Mouse (Mus musculus) testis, adult 2 months (tissue): ENCODE data around the gene Kcnj4. TPM values are rescaled to one million over a fixed set of nuclear protein-coding genes. Genes with fewer than 3 reads are reported as not detected.

ENCODE experiments used
- H3K27ac ChIP-seq: fragments of 200-500 bp; 2 replicates; pipeline ENCODE4 v1.5.1; 2012; ENCODE audit warnings: low read depth, low read length; ENCODE audit not compliant: control insufficient read depth, insufficient read depth
- H3K27me3 ChIP-seq: fragments of 200-500 bp; 2 replicates; pipeline ENCODE4 v1.6.1; 2012; ENCODE audit warnings: mild to moderate bottlenecking, low read length, moderate library complexity; ENCODE audit not compliant: control insufficient read depth, insufficient read depth
- H3K36me3 ChIP-seq: fragments of 200-500 bp; 2 replicates; pipeline ENCODE4 v1.6.1; 2012; ENCODE audit warnings: mild to moderate bottlenecking, low read length; ENCODE audit not compliant: control insufficient read depth, insufficient read depth
- H3K4me1 ChIP-seq: fragments of 200-500 bp; 2 replicates; pipeline ENCODE4 v1.6.1; 2012; ENCODE audit warnings: low read length; ENCODE audit not compliant: control insufficient read depth, insufficient read depth
- H3K4me3 ChIP-seq: fragments of 200-500 bp; 2 replicates; pipeline ENCODE4 v1.5.1; 2012; ENCODE audit warnings: low read depth, mild to moderate bottlenecking, low read length, moderate library complexity, mixed read lengths; ENCODE audit not compliant: control insufficient read depth
- CTCF ChIP-seq: fragments of 200-500 bp; IDR thresholded peaks from 2 replicates; pipeline ENCODE4 v1.5.1; 2012; ENCODE audit warnings: low read depth, mild to moderate bottlenecking, inconsistent platforms, low read length, moderate library complexity; ENCODE audit not compliant: control insufficient read depth, insufficient read depth, insufficient replicate concordance
- POLR2A ChIP-seq: fragments of 200-500 bp; IDR thresholded peaks from 2 replicates; pipeline ENCODE4 v1.6.1; 2012; ENCODE audit warnings: low read depth, mild to moderate bottlenecking, inconsistent platforms, low read length, moderate library complexity; ENCODE audit not compliant: control insufficient read depth
- polyA plus RNA-seq: library from polyadenylated mRNA; depleted of rRNA; stranded (reverse); fragments of >200 nt; gene quantifications from 2 replicates; pipeline ENCODE4 v1.2.3, GENCODE M21; 2012

Gene Kcnj4
- polyA plus RNA-seq, 1 experiment, result 0.58 TPM

- Histone ChIP-seq H3K4me1 (peaks cover 17% of the 10 kb centered on the region), H3K27me3 (no peaks in the 10 kb centered on the region), H3K4me3 (peak overlapping the region; percentile 60), H3K36me3 (no peaks in the 10 kb centered on the region), H3K27ac (no peak overlapping the region)
- TF ChIP-seq POLR2A (no peak), CTCF (no peak)
Measured at GRCm38 (mm10) chr15:79509998-79510397, 5.0 kb upstream of the Kcnj4 start.

DNA sequence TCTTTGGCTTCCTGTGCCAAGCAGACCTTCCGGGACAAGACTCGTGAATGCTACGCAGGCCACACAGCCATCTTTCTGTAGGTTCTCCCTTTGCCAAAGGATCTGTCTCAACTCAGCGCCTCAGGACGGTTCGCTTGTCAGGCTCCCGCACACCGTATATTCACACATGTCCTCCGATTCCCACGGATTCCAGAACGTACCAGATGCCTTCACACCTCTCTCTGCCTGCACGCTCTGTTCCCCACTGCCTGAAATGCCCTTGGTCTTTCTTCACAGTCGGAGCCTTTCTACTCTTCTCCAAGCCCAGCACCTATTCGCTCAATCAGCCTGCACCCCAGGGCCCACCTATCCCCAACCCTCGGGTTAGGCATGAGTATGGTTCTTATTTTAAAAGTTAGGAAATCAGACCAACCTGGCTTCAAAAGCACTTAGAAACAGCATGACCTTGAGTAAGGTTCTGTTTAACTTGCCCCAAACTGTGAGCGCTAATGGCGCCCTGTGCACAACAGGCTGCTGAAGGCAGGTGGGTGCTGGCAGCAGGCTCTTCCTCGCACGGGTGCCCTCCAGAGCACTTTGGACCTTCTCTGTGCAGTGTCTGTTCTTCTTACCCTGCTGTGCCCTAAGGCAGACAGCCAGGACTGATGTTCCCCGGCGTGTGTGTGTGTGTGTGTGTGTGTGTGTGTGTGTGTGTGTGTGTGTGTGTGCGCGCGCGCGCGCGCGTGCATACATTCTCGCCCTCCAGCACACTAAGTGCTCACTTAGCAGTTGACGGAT, 2.2 kb upstream of the Kcnj4 start:
- Histone ChIP-seq H3K27me3 (no peaks in the 10 kb centered on the region), H3K4me1 (peaks cover 21% of the 10 kb centered on the region), H3K27ac (no peak overlapping the region)

DNA sequence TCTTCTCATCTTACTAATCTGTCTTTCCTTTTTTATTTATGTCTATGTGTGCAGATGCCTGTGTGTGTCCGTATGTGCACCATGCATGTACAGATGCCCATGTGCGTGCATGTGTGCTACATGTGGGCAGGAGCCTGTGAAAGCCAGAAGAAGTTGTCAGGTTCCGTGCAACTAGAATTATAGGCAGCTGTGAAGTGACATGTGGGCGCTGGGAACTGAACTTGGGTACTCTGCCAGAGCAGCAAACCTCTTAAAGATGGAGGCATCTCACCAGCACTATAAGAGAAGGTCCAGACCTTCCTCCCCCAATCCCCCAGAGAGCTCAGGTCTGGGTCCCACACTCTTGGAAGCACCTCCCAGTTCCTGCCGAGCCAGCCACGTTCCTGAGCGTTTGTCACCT, 1.4 kb upstream of the Kcnj4 start:
- Histone ChIP-seq H3K4me3 (no peak overlapping the region), H3K4me1 (peaks cover 16% of the 10 kb centered on the region), H3K36me3 (no peaks in the 10 kb centered on the region), H3K27ac (no peak overlapping the region), H3K27me3 (no peaks in the 10 kb centered on the region)
- no peak for TF ChIP-seq CTCF
- TF ChIP-seq POLR2A, result no peak

More for the DNA sequence above, 2.2 kb upstream of the Kcnj4 start:
- H3K36me3 ChIP-seq, result no peaks in the 10 kb centered on the region
- H3K4me3 ChIP-seq, result no peak overlapping the region
- TF ChIP-seq POLR2A (no peak), CTCF (no peak)

GRCm38 (mm10) chr15:79505616-79506283, 709 bp upstream of the Kcnj4 start:
- H3K27me3 ChIP-seq, result no peaks in the 10 kb centered on the region
- H3K4me1 ChIP-seq, result peaks cover 12% of the 10 kb centered on the region
- H3K27ac ChIP-seq, result no peak overlapping the region
- H3K4me3 ChIP-seq, result peak overlapping the region; percentile 63
- TF ChIP-seq POLR2A, result no peak
- no peaks in the 10 kb centered on the region for H3K36me3 ChIP-seq

DNA sequence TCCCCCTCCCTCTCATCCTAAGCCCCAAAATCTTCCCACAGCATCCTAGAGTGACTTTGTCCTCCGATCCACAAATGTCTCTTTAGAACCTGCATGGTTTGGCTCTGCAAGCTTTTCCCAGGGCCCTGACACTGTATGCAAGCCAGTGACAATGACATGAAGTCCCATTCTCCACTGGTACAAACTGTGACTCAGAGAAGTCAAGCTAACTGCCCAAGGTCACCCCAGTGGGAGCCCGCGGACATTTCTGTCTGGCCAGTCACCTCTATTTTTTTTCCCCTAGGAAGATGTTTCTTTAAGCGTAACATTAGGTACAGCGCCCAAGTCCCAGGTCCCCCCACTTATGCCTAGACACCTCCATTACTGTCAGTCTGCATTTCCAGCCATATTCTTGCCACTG, 1.6 kb downstream of the Kcnj4 start:
- Histone ChIP-seq H3K27ac (no peak overlapping the region), H3K27me3 (no peaks in the 10 kb centered on the region), H3K36me3 (no peaks in the 10 kb centered on the region), H3K4me1 (peaks cover 12% of the 10 kb centered on the region), H3K4me3 (no peak overlapping the region)
- no peak for TF ChIP-seq CTCF
- TF ChIP-seq POLR2A, result no peak

DNA sequence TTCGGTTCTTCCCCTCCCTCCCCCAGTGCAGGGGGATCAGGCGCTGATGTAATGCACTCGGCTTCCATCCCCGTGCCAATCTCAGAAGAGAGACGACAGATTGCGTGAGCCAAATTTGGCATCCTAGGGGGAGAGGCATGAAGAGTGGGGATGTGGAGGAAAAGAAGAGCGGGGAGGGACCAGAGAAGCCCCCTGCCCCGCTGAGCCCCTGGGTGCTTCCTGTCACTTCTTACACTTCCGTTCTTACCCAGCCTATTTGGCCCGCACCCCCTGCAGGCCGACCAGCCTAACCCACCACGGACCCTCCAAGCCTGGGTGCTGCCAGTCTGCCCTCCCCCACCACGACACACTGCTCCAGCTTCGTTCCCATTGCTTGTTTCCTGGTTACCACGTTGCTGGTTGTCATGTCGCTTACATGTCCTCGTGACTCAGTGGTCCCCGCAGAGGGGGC, 2.1 kb downstream of the Kcnj4 start:
- no peaks in the 10 kb centered on the region for H3K36me3 ChIP-seq
- H3K4me3 ChIP-seq, result no peak overlapping the region
- no peak overlapping the region for H3K27ac ChIP-seq
- H3K4me1 ChIP-seq, result peaks cover 12% of the 10 kb centered on the region
- no peaks in the 10 kb centered on the region for H3K27me3 ChIP-seq
- TF ChIP-seq POLR2A (no peak), CTCF (no peak)

DNA sequence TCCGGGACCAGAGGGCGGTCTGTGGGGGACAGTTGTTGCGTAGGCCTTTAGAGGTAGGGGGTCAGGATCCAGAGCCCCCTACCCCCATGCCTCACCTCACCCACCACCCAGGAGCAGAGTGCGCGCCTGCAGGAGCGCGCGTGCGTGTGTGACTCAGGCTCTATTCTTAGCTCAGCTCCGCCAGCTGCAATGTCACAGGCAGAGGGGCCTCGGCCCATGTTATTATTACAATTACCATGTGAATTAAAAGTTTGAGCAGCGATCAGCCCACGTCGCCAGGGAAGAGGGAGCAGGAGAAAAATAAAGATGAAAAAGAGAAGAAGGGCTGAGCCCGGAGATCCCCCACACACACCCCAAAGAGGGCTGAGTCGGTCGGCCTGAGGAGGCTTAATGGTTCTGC, 4.9 kb downstream of the Kcnj4 start:
- no peaks in the 10 kb centered on the region for H3K27me3 ChIP-seq

More for the DNA sequence above, 4.9 kb downstream of the Kcnj4 start:
- Histone ChIP-seq H3K4me1 (peaks cover 8% of the 10 kb centered on the region), H3K27ac (no peak overlapping the region), H3K36me3 (no peaks in the 10 kb centered on the region), H3K4me3 (no peak overlapping the region)
- TF ChIP-seq CTCF (no peak), POLR2A (no peak)
